Comparison of ENCODE assay signal across 8 mouse cellular contexts in genomic region chrX:100597439-100597838, GRCm38 (mm10). TPM values are rescaled to one million over a fixed set of nuclear protein-coding genes. Genes with fewer than 3 reads are reported as not detected.
DNase-seq lines count a peak whose midpoint lies in the region.
"Had no signal": no experiment of that assay in that cellular context is flagged by ENCODE, and none has a peak within 500 bp of the region (broad histone marks: within the 10 kb centered on the region; RNA-seq: fewer than 3 reads in every experiment).

No protein-coding gene starts in this region.

- DNase-seq in ovary, postnatal 14 days (ENCODE audit: low spot score), result peak; percentile 11
- DNase-seq in ovary, adult 18-20 months (ENCODE audit: low spot score), result no peak
- DNase-seq in adrenal gland, postnatal 25 days, result peak; percentile 42
- DNase-seq in frontal cortex, postnatal 10 days (ENCODE audit: low spot score in 2 of 2), result peak; percentile 8 to 28
- peak; percentile 62 to 70 for DNase-seq in kidney, postnatal 4 days
- peak; percentile 23 for DNase-seq in lung, postnatal 25 days (ENCODE audit: low spot score)
- DNase-seq in natural killer cell, adult 2 months (ENCODE audit: low spot score in 2 of 2), result no peak

RNA-seq across cellular contexts. Expression of gene P2ry4, which starts 2.8 kb away (rescaled TPM):
- total RNA-seq in adrenal gland, postnatal 25 days (2021), result 0.19 TPM in 1 of 2 replicates, not detected in the other
- total RNA-seq: common myeloid progenitor, adult 5-6 weeks had no signal

RNA-seq across cellular contexts. Expression of gene Arr3, which starts 7.9 kb away (rescaled TPM):
- total RNA-seq in adrenal gland, postnatal 25 days (2021), result not detected in 2 replicates
- total RNA-seq: common myeloid progenitor, adult 5-6 weeks had no signal

RNA-seq across cellular contexts. Expression of gene Awat1, which starts 25.4 kb away (rescaled TPM):
- not detected in 2 replicates for total RNA-seq in adrenal gland, postnatal 25 days (2021)
- total RNA-seq: common myeloid progenitor, adult 5-6 weeks had no signal

RNA-seq across cellular contexts. Expression of gene Kif4, which starts 28.1 kb away (rescaled TPM):
- 3.1 and 3.3 TPM in 2 replicates for total RNA-seq in adrenal gland, postnatal 25 days (2021)

RNA-seq across cellular contexts. Expression of gene Pdzd11, which starts 28.9 kb away (rescaled TPM):
- 46.5 and 47.7 TPM in 2 replicates for total RNA-seq in adrenal gland, postnatal 25 days (2021)

Comparison
In these comparisons a context has a peak if more than half of its experiments do, and no peak if none do; other contexts are left out.
1. DNase-seq: peak in ovary, postnatal 14 days (single experiment), adrenal gland, postnatal 25 days (single experiment), frontal cortex, postnatal 10 days (2 of 2), kidney, postnatal 4 days (2 of 2) and lung, postnatal 25 days (single experiment); none in ovary, adult 18-20 months (single experiment) and natural killer cell, adult 2 months (0 of 2).